Mouse (Mus musculus): Measurements from ENCODE around the gene Tcl1b2.
A peak's percentile ranks its signal among the peaks of the same experiment; 100 is the strongest.
"Not testable (repeated sequence)": the region's sequence is repeated elsewhere in the genome, so short reads cannot be mapped to it uniquely, and the experiment has no call there.

The Tcl1b2 gene

GRCm38 (mm10) chr12:105174318-105174717, 28.5 kb downstream of the Tcl1b2 start:
- peak; percentile 54 to 60 for DNase-seq

- not testable (repeated sequence) for DNase-seq
Measured at GRCm38 (mm10) chr12:105176044-105176443, 30.2 kb downstream of the Tcl1b2 start, which contains the start of gene Tcl1b5. Gene Tcl1b5 (plus strand): TSS chr12:105176344.

- DNase-seq = not testable (repeated sequence)
Measured at GRCm38 (mm10) chr12:105181040-105181644, 35.3 kb downstream of the Tcl1b2 start.

- not testable (repeated sequence) for DNase-seq
Measured at GRCm38 (mm10) chr12:105188980-105189379, 43.2 kb downstream of the Tcl1b2 start.

- not testable (repeated sequence) for DNase-seq
Measured at GRCm38 (mm10) chr12:105190743-105191142, 44.9 kb downstream of the Tcl1b2 start, which contains the start of gene Tcl1b3. Gene Tcl1b3 (plus strand): TSS chr12:105191043.

GRCm38 (mm10) chr12:105199684-105200497, 54.1 kb downstream of the Tcl1b2 start:
- DNase-seq = not testable (repeated sequence)

- DNase-seq = not testable (repeated sequence)
Measured at GRCm38 (mm10) chr12:105201657-105202056, 55.8 kb downstream of the Tcl1b2 start, which contains the start of gene Tcl1b4. Gene Tcl1b4 (plus strand): TSS chr12:105201957.
